Mouse (Mus musculus): ENCODE data around the gene Sh3rf1. TPM values are rescaled to one million over a fixed set of nuclear protein-coding genes. Genes with fewer than 3 reads are reported as not detected.

The Sh3rf1 gene
- polyA plus RNA-seq, 1 experiment from 2014 or later: 5.3 TPM

DNA sequence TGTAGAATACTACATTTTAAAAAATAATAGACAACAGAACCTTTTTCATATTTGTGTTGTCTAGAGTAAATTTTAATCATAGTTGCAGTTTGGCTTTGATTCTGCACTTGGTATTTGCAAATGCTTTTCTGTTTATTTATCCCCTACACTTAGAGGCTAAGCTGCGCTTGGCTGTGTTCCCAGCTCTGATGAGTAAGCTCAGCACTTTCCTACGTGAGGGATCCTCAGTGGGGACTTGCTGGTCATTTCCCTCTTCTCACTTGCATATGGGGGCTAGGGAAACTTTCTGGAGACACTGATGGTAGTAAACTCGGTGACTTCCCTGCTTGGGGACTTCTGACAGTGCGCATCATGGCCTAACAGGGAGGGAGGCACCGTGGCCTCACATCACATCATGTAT is 41.7 kb downstream of the Sh3rf1 start:
- Histone ChIP-seq H3K27ac (replicated peaks) (peak overlapping the region; percentile 61), H3K27me3 (replicated peaks) (0 out of 2 replicates have a peak, but pooled peaks cover 2% of the 10 kb centered on the region), H3K9me3 (no peaks in the 10 kb centered on the region), H3K9ac (no peak overlapping the region), H3K4me3 (no peak overlapping the region), H3K4me2 (peak overlapping the region; percentile 21; the same call in 1 of the 2 replicates), H3K4me1 (peaks cover 21% of the 10 kb centered on the region), H3K36me3 (no peaks in the 10 kb centered on the region)
- ATAC-seq (ENCODE audit: extremely low read depth, insufficient number of reproducible peaks, low FRiP score, low TSS enrichment): no peak
- 47% methylated on average over 5 of the region's 5 CpGs for WGBS

DNA sequence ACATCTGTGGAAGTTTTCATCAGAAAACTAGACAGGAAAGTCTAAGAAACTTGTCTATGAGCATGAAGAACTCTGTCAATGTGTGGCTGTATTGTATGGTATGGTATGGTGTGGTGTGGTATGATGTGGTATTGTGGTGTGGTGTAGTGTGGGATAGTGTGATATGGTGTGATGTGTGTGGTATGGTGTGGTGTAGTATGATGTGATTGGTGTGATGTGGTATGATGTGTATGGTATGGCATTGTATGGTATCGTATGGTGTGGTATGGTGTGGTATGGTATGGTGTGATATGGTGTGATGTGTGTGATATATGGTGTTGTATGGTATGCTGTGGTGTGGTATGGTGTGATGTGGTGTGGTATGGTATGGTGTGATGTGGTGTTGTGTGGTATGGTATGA is 43.4 kb downstream of the Sh3rf1 start:
- H3K4me2 ChIP-seq: no peak overlapping the region
- 91% methylated on average over 1 of the region's 1 CpGs for WGBS
- no peaks in the 10 kb centered on the region for H3K36me3 ChIP-seq
- H3K9me3 ChIP-seq: no peaks in the 10 kb centered on the region
- H3K27me3 ChIP-seq (replicated peaks): peaks cover 9% of the 10 kb centered on the region; the same call in 1 of the 2 replicates
- peaks cover 21% of the 10 kb centered on the region for H3K4me1 ChIP-seq
- no peak overlapping the region for H3K27ac ChIP-seq (replicated peaks)
- H3K4me3 ChIP-seq: no peak overlapping the region
- H3K9ac ChIP-seq: no peak overlapping the region
- ATAC-seq (ENCODE audit: extremely low read depth, insufficient number of reproducible peaks, low FRiP score, low TSS enrichment): no peak

- WGBS: 50% methylated on average over 8 of the region's 8 CpGs
- ATAC-seq (ENCODE audit: extremely low read depth, insufficient number of reproducible peaks, low FRiP score, low TSS enrichment): no peak
- Histone ChIP-seq H3K4me1 (peaks cover 24% of the 10 kb centered on the region), H3K4me3 (no peak overlapping the region), H3K27ac (replicated peaks) (0 out of 2 replicates have a peak overlapping the region, but pooled peaks have one; percentile 16), H3K27me3 (replicated peaks) (peaks cover 12% of the 10 kb centered on the region; the same call in 1 of the 2 replicates), H3K4me2 (no peak overlapping the region), H3K9me3 (no peaks in the 10 kb centered on the region), H3K36me3 (no peaks in the 10 kb centered on the region), H3K9ac (no peak overlapping the region)
These were observed 44.0 kb downstream of the Sh3rf1 start for GRCm38 (mm10) chr8:61267692-61268091.

DNA sequence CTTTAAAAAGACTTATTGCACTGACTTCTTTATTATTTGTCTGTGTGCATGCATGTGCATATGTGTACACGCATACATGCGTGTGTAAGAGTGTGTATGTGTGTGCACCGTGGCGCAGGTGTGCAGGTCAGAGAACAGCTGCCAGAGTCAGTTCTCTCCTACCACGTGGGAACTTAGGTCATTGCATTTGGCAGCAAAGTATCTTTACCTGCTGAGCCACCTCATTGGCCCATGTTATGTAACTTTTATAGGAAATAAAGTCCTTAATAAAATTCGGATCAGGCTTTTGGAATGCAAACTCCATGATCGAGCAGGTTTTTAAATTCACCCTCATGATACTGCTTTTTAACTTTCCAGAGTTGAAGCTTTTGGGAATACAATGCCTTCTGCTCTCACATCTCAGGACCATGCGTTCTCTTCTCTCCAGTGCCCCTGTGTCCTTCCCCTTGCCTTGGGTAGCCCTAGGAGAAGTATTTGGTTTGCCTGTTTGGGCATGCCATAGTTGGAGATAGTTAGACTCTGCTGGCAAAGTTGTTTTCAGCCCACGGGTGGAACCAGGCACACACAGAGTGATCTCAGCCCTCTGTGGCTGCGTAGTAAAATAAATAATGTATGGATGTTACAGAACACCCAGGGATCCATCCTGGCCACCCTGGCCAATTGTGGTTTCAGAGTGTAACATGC is 44.7 kb downstream of the Sh3rf1 start:
- Histone ChIP-seq H3K9me3 (no peaks in the 10 kb centered on the region), H3K27me3 (replicated peaks) (peaks cover 12% of the 10 kb centered on the region; the same call in 1 of the 2 replicates), H3K4me1 (peaks cover 31% of the 10 kb centered on the region), H3K36me3 (no peaks in the 10 kb centered on the region), H3K4me2 (no peak overlapping the region), H3K27ac (replicated peaks) (0 out of 2 replicates have a peak overlapping the region, but pooled peaks have one; percentile 16), H3K9ac (no peak overlapping the region), H3K4me3 (no peak overlapping the region)
- ATAC-seq (ENCODE audit: extremely low read depth, insufficient number of reproducible peaks, low FRiP score, low TSS enrichment): no peak
- 82% methylated on average over 10 of the region's 10 CpGs for WGBS

GRCm38 (mm10) chr8:61270016-61270415 is 46.3 kb downstream of the Sh3rf1 start:
- peaks cover 45% of the 10 kb centered on the region for H3K4me1 ChIP-seq
- no peaks in the 10 kb centered on the region for H3K9me3 ChIP-seq
- H3K9ac ChIP-seq: no peak overlapping the region
- H3K4me3 ChIP-seq: no peak overlapping the region
- H3K4me2 ChIP-seq: no peak overlapping the region
- WGBS: 81% methylated on average over 11 of the region's 11 CpGs
- H3K36me3 ChIP-seq: no peaks in the 10 kb centered on the region
- no peak for ATAC-seq (ENCODE audit: extremely low read depth, insufficient number of reproducible peaks, low FRiP score, low TSS enrichment)
- peaks cover 12% of the 10 kb centered on the region; the same call in 1 of the 2 replicates for H3K27me3 ChIP-seq (replicated peaks)
- H3K27ac ChIP-seq (replicated peaks): no peak overlapping the region

DNA sequence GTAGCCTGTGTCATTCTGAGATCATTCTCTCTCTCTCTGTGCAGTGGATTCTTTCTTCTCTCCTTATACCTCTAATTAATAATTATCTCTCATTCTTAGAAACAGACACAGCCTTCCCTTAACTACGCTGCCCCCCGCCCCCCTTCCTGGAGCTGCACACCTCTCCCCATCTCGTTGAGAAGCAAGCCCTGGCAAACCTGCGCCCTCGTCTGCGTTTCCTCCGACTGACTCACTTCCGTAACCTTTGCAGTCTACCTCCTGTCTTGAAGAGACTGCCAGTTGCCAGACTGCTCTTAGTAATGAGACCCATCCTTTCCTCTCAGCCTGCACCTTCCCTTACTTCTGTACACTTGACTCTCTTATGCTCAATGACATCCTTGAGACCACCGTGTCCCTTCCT is 46.9 kb downstream of the Sh3rf1 start:
- H3K4me2 ChIP-seq: no peak overlapping the region
- WGBS: 76% methylated on average over 9 of the region's 9 CpGs
- H3K27ac ChIP-seq (replicated peaks): no peak overlapping the region
- H3K4me3 ChIP-seq: no peak overlapping the region
- peaks cover 12% of the 10 kb centered on the region; the same call in 1 of the 2 replicates for H3K27me3 ChIP-seq (replicated peaks)
- ATAC-seq (ENCODE audit: extremely low read depth, insufficient number of reproducible peaks, low FRiP score, low TSS enrichment): no peak
- H3K9ac ChIP-seq: no peak overlapping the region
- no peaks in the 10 kb centered on the region for H3K36me3 ChIP-seq
- H3K9me3 ChIP-seq: no peaks in the 10 kb centered on the region
- H3K4me1 ChIP-seq: peaks cover 45% of the 10 kb centered on the region

DNA sequence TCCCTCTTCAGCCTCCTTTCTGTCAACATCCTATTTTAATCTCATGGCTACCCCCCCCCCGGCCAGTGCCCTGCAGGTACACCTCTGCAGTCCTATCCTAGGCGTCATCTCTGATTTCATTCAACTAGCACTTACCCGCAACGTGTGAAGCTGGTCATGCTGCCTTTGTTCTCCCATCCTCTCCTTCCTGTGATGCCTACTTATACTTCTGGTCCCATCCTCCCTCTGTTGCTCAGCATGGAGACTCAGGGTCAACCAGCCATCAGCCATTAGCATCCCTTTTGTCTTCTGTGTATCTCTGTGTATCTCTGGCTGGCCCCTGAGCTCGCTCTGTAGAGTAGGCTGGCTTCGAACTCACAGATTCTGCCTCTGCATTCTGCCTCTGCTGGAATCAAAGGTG is 47.3 kb downstream of the Sh3rf1 start:
- Histone ChIP-seq H3K4me2 (no peak overlapping the region), H3K27me3 (replicated peaks) (peaks cover 12% of the 10 kb centered on the region; the same call in 1 of the 2 replicates), H3K9ac (no peak overlapping the region), H3K9me3 (no peaks in the 10 kb centered on the region), H3K36me3 (no peaks in the 10 kb centered on the region), H3K4me1 (peaks cover 45% of the 10 kb centered on the region), H3K4me3 (no peak overlapping the region), H3K27ac (replicated peaks) (no peak overlapping the region)
- 91% methylated on average over 2 of the region's 6 CpGs for WGBS
- no peak for ATAC-seq (ENCODE audit: extremely low read depth, insufficient number of reproducible peaks, low FRiP score, low TSS enrichment)

DNA sequence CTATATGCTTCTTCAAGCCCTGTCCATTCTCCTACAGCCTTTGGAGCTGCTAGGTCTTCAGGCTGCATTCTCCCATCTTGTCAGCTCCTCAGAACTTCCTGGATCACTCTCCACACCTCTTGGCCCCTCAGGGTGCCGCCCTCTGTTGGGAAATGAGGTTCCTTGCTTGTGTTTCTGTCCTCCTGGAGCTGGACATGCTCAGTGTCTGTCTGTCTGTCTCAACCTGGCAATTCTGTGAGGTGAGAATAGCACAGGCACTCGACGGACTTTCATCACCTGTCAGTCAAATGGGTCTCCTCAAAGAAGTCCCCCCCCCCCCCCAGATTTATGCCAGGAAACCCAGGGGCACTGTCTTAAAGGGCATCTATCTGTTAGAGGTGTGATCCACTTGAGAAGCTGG is 49.2 kb downstream of the Sh3rf1 start:
- Histone ChIP-seq H3K4me2 (no peak overlapping the region), H3K27ac (replicated peaks) (no peak overlapping the region)
- WGBS: 30% methylated on average over 3 of the region's 3 CpGs

DNA sequence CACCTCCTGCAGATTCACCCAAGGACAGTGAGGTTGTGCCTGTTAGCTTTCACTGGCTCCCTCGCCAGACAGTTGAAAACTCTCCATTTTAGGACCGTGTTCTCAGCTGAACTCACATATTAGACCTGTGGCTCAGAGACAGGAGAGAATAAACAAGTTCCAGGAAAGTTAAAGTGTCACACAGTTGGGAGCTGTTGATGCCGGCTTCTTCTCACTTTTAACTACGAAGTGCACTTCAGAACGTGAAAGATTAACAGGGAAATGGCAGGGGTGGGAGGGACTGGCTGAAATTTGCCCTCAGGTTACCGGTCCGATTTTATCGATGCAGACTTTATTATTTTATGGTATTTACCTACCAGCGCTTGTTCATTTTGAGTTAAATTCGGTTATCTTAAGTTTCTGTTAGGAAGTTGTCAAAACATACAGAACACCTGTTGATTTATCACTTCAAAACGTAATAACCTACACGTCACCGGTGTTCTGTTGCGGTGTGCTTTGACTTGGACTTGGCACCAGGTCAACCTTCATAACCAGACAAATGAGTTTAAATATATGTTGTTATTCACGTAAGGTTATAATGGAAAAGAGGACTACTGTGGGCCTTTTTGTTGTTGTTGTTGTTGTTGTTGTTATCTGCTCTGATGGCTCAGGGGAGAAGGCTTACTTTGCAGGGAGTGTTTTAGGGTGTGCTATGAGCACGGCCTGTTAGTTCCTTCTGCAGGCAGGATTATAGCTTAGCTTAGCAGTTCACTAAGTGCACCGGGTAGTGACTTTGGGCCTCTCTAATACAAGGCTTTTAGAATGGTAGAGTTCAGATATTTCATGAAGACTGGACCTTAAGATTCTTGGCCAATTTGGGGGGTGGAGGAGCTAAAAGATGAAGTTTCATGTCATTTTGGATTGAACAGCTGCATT is 49.9 kb downstream of the Sh3rf1 start:
- no peak overlapping the region for H3K27ac ChIP-seq (replicated peaks)

More for the DNA sequence above, 49.2 kb downstream of the Sh3rf1 start:
- H3K27me3 ChIP-seq (replicated peaks): peaks cover 12% of the 10 kb centered on the region; the same call in 1 of the 2 replicates
- H3K9ac ChIP-seq: no peak overlapping the region
- H3K4me1 ChIP-seq: peaks cover 61% of the 10 kb centered on the region
- no peaks in the 10 kb centered on the region for H3K36me3 ChIP-seq
- ATAC-seq (ENCODE audit: extremely low read depth, insufficient number of reproducible peaks, low FRiP score, low TSS enrichment): no peak
- no peak overlapping the region for H3K4me3 ChIP-seq
- no peaks in the 10 kb centered on the region for H3K9me3 ChIP-seq

DNA sequence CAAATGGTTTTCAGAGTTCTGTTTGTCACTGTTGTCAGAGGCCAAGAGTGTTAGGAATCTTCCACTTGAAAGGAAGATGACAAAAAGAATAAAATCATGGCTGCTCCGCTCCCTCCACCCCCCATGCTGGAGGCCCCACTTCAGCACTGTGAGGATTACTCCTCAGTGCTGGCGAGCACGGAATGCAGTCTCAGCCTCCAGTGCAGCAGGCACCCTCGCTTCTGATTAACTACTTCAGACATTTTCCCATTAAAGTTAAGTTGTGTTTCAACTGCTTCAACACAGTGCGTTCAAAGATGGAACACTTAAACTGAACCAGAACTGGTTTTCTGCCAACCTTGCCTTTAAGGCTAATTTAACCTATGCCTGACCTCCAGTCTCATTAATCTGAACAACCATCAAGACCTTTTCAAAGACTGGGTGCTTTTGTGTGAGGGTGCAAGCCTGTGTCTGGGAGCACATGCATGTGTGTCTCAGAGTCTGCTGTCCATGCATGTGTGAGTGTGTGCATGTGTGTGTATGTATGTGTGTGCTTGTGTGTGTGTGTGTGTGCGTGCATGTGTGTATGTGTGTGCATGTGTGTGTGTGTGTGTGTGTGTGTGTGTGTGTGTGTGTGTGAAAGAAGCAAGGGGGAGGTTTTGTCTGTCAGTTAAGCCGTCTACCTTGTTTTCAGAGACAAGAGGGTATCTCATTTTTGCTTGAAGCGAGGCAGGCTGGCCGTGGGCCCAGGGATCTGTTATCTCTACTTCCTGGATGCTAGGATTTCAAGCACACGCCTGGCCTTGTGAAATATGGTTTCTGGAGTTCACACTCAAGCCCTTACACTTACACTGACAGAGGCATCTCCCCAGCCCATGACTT is 51.2 kb downstream of the Sh3rf1 start:
- H3K9me3 ChIP-seq: no peaks in the 10 kb centered on the region
- H3K4me1 ChIP-seq: peaks cover 57% of the 10 kb centered on the region
- H3K27ac ChIP-seq (replicated peaks): peak overlapping the region; percentile 78
- H3K4me2 ChIP-seq: peak overlapping the region; percentile 24; the same call in 1 of the 2 replicates
- 0 out of 2 replicates have a peak, but pooled peaks cover 4% of the 10 kb centered on the region for H3K36me3 ChIP-seq
- ATAC-seq (ENCODE audit: extremely low read depth, insufficient number of reproducible peaks, low FRiP score, low TSS enrichment): no peak
- H3K27me3 ChIP-seq (replicated peaks): peaks cover 12% of the 10 kb centered on the region; the same call in 1 of the 2 replicates
- WGBS: 31% methylated on average over 10 of the region's 10 CpGs
- no peak overlapping the region for H3K9ac ChIP-seq
- no peak overlapping the region for H3K4me3 ChIP-seq

More for the DNA sequence above, 49.9 kb downstream of the Sh3rf1 start:
- Histone ChIP-seq H3K36me3 (no peaks in the 10 kb centered on the region), H3K4me3 (no peak overlapping the region), H3K9me3 (no peaks in the 10 kb centered on the region), H3K4me2 (no peak overlapping the region), H3K27me3 (replicated peaks) (peaks cover 12% of the 10 kb centered on the region; the same call in 1 of the 2 replicates), H3K9ac (no peak overlapping the region), H3K4me1 (peaks cover 57% of the 10 kb centered on the region)
- WGBS: 62% methylated on average over 17 of the region's 17 CpGs
- no peak for ATAC-seq (ENCODE audit: extremely low read depth, insufficient number of reproducible peaks, low FRiP score, low TSS enrichment)
